Mouse (Mus musculus): Measurements from ENCODE around the gene Ormdl2.

DNA sequence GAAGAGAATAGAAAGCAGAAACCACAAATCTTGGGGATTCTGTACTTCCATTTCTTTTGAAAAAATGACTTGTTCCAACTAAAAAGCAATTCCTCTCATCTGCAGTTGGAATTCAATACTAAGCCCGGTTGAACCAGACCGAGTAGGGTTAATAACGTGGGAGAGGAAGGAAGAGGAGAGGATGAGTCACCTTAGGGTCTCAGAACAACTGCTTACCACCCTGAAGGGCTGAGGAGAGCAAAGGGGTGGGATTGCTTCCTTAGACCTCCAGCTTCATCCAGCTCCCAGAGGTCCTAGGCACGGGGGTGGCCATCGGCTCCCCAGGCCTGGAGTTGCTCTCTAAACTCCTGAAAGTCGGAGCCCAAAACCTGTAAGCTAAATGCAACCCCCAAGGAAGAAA is 18.1 kb downstream of the Ormdl2 start:
- no peak for TF ChIP-seq CTCF (IDR thresholded peaks at IDR 0.05; ENCODE audit: extremely low read depth, insufficient read depth, insufficient read length, insufficient replicate concordance)
- no peak for TF ChIP-seq POLR2A (IDR thresholded peaks at IDR 0.05; ENCODE audit: low read depth, low read length)

All from spleen, adult 2 months (tissue).